Mouse (Mus musculus) naive thymus-derived CD4-positive, alpha-beta T cell, adult 2 months (primary cell): ENCODE data around the gene Gm20661.

Source experiments
- DNase-seq: peaks from one replicate; pipeline ENCODE4 v3.0.0-alpha.2; 2011; ENCODE audit warnings: low read depth

The Gm20661 gene

GRCm38 (mm10) chr9:107982681-107983346, at the start of gene Gm20661:
Gene Gm20661 (plus strand): TSS chr9:107983058.
- peak; percentile 57 for DNase-seq

GRCm38 (mm10) chr9:107934146-107934545, 48.7 kb upstream of the Gm20661 start:
- DNase-seq: no peak

GRCm38 (mm10) chr9:107935374-107935773, 47.5 kb upstream of the Gm20661 start, which contains the start of gene Camkv:
Gene Camkv (plus strand): TSS chr9:107935674.
- peak; percentile 24 for DNase-seq

GRCm38 (mm10) chr9:107935790-107936214, 47.1 kb upstream of the Gm20661 start:
- DNase-seq: peak; percentile 47

GRCm38 (mm10) chr9:107936215-107936822, 46.5 kb upstream of the Gm20661 start:
- peak; percentile 12 for DNase-seq

GRCm38 (mm10) chr9:107936831-107937230, 46.0 kb upstream of the Gm20661 start:
- no peak for DNase-seq

GRCm38 (mm10) chr9:107947241-107948194, 35.3 kb upstream of the Gm20661 start:
- DNase-seq: no peak

GRCm38 (mm10) chr9:107949184-107949921, 33.5 kb upstream of the Gm20661 start:
- no peak for DNase-seq

GRCm38 (mm10) chr9:107949922-107950235, 33.0 kb upstream of the Gm20661 start, which contains the start of gene Traip:
Gene Traip (plus strand): TSS chr9:107950136.
- no peak for DNase-seq

GRCm38 (mm10) chr9:107950460-107951355, 32.1 kb upstream of the Gm20661 start:
- DNase-seq: peak; percentile 85

- DNase-seq: no peak
Observed at GRCm38 (mm10) chr9:107955613-107956289, 27.1 kb upstream of the Gm20661 start.

- no peak for DNase-seq
Observed at GRCm38 (mm10) chr9:107957141-107957540, 25.7 kb upstream of the Gm20661 start.

GRCm38 (mm10) chr9:107959896-107960295, 23.0 kb upstream of the Gm20661 start:
- DNase-seq: no peak

- DNase-seq: no peak
Observed at GRCm38 (mm10) chr9:107960928-107961327, 21.9 kb upstream of the Gm20661 start.

GRCm38 (mm10) chr9:107961351-107961762, 21.5 kb upstream of the Gm20661 start:
- no peak for DNase-seq

- DNase-seq: no peak
Observed at GRCm38 (mm10) chr9:107961881-107962280, 21.0 kb upstream of the Gm20661 start.

GRCm38 (mm10) chr9:107962916-107963315, 19.9 kb upstream of the Gm20661 start:
- DNase-seq: no peak

GRCm38 (mm10) chr9:107963700-107964099, 19.2 kb upstream of the Gm20661 start:
- peak; percentile 90 for DNase-seq

- DNase-seq: no peak
Observed at GRCm38 (mm10) chr9:107964681-107965080, 18.2 kb upstream of the Gm20661 start.

- DNase-seq: no peak
Observed at GRCm38 (mm10) chr9:107966676-107967075, 16.2 kb upstream of the Gm20661 start.
